Mouse (Mus musculus): Measurements from ENCODE around the gene Ccl3.

- TF ChIP-seq POLR2A (IDR thresholded peaks at IDR 0.05; ENCODE audit: insufficient read depth, low read depth, low read length) (no peak), CTCF (IDR thresholded peaks at IDR 0.05) (no peak)
These were observed 7.9 kb downstream of the Ccl3 start for GRCm38 (mm10) chr11:83641216-83641615.

All from heart, adult 2 months (tissue).